Mouse (Mus musculus) G1E (cell line): ENCODE measurements around the gene Slc22a4. TPM values are rescaled to one million over a fixed set of nuclear protein-coding genes. Genes with fewer than 3 reads are reported as not detected.
A peak's percentile ranks its signal among the peaks of the same experiment; 100 is the strongest.
"Not testable (repeated sequence)": the region's sequence is repeated elsewhere in the genome, so short reads cannot be mapped to it uniquely, and the experiment has no call there.

Source experiments
- ATAC-seq: 2 replicates; pipeline ENCODE4 v1.8.0; 2016; ENCODE audit warnings: mild to moderate bottlenecking; ENCODE audit not compliant: insufficient number of reproducible peaks, poor library complexity, low FRiP score, severe bottlenecking; ENCODE audit errors: extremely low read depth
- DNase-seq: peaks from one replicate; pipeline ENCODE4 v3.0.0; 2012; ENCODE audit warnings: low spot score
- H3K27me3 ChIP-seq: 2 replicates; pipeline ENCODE4 v1.6.1; 2012; ENCODE audit warnings: mild to moderate bottlenecking, low read length, inconsistent platforms; ENCODE audit not compliant: insufficient read depth
- H3K36me3 ChIP-seq: replicated peaks from 2 replicates; pipeline ENCODE3; 2012; ENCODE audit warnings: mild to moderate bottlenecking, inconsistent platforms
- H3K4me1 ChIP-seq: 2 replicates; pipeline ENCODE4 v1.6.1; 2012; ENCODE audit warnings: low read depth, low read length, inconsistent platforms, mixed read lengths; ENCODE audit not compliant: insufficient read depth
- H3K4me3 ChIP-seq: 2 replicates; pipeline ENCODE4 v1.5.1; 2012; ENCODE audit warnings: low read depth, mild to moderate bottlenecking, inconsistent platforms, low read length, moderate library complexity, mixed read lengths
- H3K9me3 ChIP-seq: replicated peaks from 2 replicates; pipeline ENCODE4 v1.6.1; 2012; ENCODE audit warnings: inconsistent platforms
- CTCF ChIP-seq: IDR thresholded peaks from 2 replicates; pipeline ENCODE4 v1.5.1; 2012; ENCODE audit warnings: low read depth, low read length, inconsistent platforms, mixed read lengths
- GATA1 ChIP-seq: IDR thresholded peaks from 2 replicates; pipeline ENCODE4 v1.6.1; 2012; ENCODE audit warnings: borderline replicate concordance, low read length, inconsistent platforms, mixed read lengths
- GATA2 ChIP-seq: IDR thresholded peaks from 2 replicates; pipeline ENCODE4 v1.6.1; 2012; ENCODE audit warnings: low read depth, low read length, inconsistent platforms, borderline replicate concordance
- POLR2AphosphoS5 ChIP-seq: IDR thresholded peaks from 2 replicates; pipeline ENCODE4 v1.6.1; 2012; ENCODE audit warnings: low read depth, low read length, inconsistent platforms; ENCODE audit not compliant: insufficient replicate concordance
- TAL1 ChIP-seq: conservative IDR thresholded peaks from 2 replicates; pipeline ENCODE4 v1.6.1; 2012; ENCODE audit warnings: low read depth, low read length, inconsistent platforms, mixed read lengths
- polyA plus RNA-seq: library from polyadenylated mRNA; stranded (reverse); fragments of >175 nt; gene quantifications from 2 replicates; pipeline ENCODE4 v1.2.3, GENCODE M21; 2012
- total RNA-seq, 2 experiments: library from RNA; stranded (forward) in 1 of 2; stranded (reverse) in 1 of 2; fragments of 200-1000 nt in 1 of 2; fragments of >200 nt in 1 of 2; fragmentation: Nextera tagmentation in 1 of 2; gene quantifications; 2 replicates each; pipeline ENCODE4 v1.2.3; 2014 to 2017

Slc22a4 gene
- total and polyA plus RNA-seq, 3 experiments = not detected

GRCm38 (mm10) chr11:54011255-54011654 lies 16.6 kb downstream of the Slc22a4 start:
- no peak overlapping the region for H3K4me3 ChIP-seq
- H3K27me3 ChIP-seq = no peaks in the 10 kb centered on the region
- ATAC-seq = no peak
- no peak for TF ChIP-seq GATA2
- no peak for TF ChIP-seq TAL1
- TF ChIP-seq POLR2AphosphoS5 = no peak
- TF ChIP-seq CTCF = no peak
- TF ChIP-seq GATA1 = no peak
- H3K9me3 ChIP-seq = no peaks in the 10 kb centered on the region
- no peak for DNase-seq
- peaks cover 13% of the 10 kb centered on the region for H3K4me1 ChIP-seq
- no peaks in the 10 kb centered on the region for H3K36me3 ChIP-seq

GRCm38 (mm10) chr11:54008416-54008920 lies 19.4 kb downstream of the Slc22a4 start:
- no peak for TF ChIP-seq TAL1
- no peak for TF ChIP-seq GATA1
- no peak for TF ChIP-seq GATA2
- TF ChIP-seq POLR2AphosphoS5 = no peak
- TF ChIP-seq CTCF = no peak
- Histone ChIP-seq H3K4me3 (no peak overlapping the region), H3K27me3 (no peaks in the 10 kb centered on the region), H3K36me3 (no peaks in the 10 kb centered on the region), H3K4me1 (peaks cover 38% of the 10 kb centered on the region), H3K9me3 (no peaks in the 10 kb centered on the region)
- ATAC-seq = no peak
- DNase-seq = no peak

- Histone ChIP-seq H3K4me1 (peaks cover 40% of the 10 kb centered on the region), H3K4me3 (no peak overlapping the region), H3K9me3 (no peaks in the 10 kb centered on the region), H3K27me3 (no peaks in the 10 kb centered on the region), H3K36me3 (no peaks in the 10 kb centered on the region)
- DNase-seq (no peak), ATAC-seq (no peak)
- no peak for TF ChIP-seq TAL1
- no peak for TF ChIP-seq GATA1
- TF ChIP-seq POLR2AphosphoS5 = no peak
- TF ChIP-seq GATA2 = no peak
- TF ChIP-seq CTCF = no peak
Measured at GRCm38 (mm10) chr11:54007717-54008116, 20.2 kb downstream of the Slc22a4 start.

GRCm38 (mm10) chr11:54006901-54007300 lies 21.0 kb downstream of the Slc22a4 start:
- H3K4me3 ChIP-seq = no peak overlapping the region; the same call in 1 of the 2 replicates
- no peaks in the 10 kb centered on the region for H3K9me3 ChIP-seq
- peaks cover 40% of the 10 kb centered on the region for H3K4me1 ChIP-seq
- no peak for TF ChIP-seq CTCF
- no peak for TF ChIP-seq GATA2
- TF ChIP-seq TAL1 = no peak
- no peak for TF ChIP-seq POLR2AphosphoS5
- no peak for TF ChIP-seq GATA1
- no peaks in the 10 kb centered on the region for H3K27me3 ChIP-seq
- ATAC-seq (no peak), DNase-seq (no peak)
- no peaks in the 10 kb centered on the region for H3K36me3 ChIP-seq

- ATAC-seq, H3K36me3 ChIP-seq: not testable (repeated sequence)
- peaks cover 40% of the 10 kb centered on the region for H3K4me1 ChIP-seq
Measured at GRCm38 (mm10) chr11:54006362-54006761, 21.5 kb downstream of the Slc22a4 start.

GRCm38 (mm10) chr11:54004734-54005133 lies 23.2 kb downstream of the Slc22a4 start:
- DNase-seq (no peak), ATAC-seq (no peak)
- Histone ChIP-seq H3K9me3 (no peaks in the 10 kb centered on the region), H3K4me1 (peaks cover 40% of the 10 kb centered on the region), H3K36me3 (no peaks in the 10 kb centered on the region), H3K27me3 (no peaks in the 10 kb centered on the region), H3K4me3 (no peak overlapping the region; the same call in 1 of the 2 replicates)
- TF ChIP-seq CTCF = no peak
- no peak for TF ChIP-seq POLR2AphosphoS5
- TF ChIP-seq TAL1 = peak; percentile 31; the same call in 1 of the 2 replicates
- no peak for TF ChIP-seq GATA1
- TF ChIP-seq GATA2 = no peak

More at GRCm38 (mm10) chr11:54006362-54006761, 21.5 kb downstream of the Slc22a4 start:
- not testable (repeated sequence) for H3K9me3 ChIP-seq, H3K27me3 ChIP-seq, H3K4me3 ChIP-seq, DNase-seq
- TF ChIP-seq TAL1 = 0 out of 2 replicates have a peak, but pooled peaks have one; percentile 7

- TF ChIP-seq CTCF = no peak
- no peak for TF ChIP-seq POLR2AphosphoS5
- TF ChIP-seq GATA2 = no peak
- TF ChIP-seq TAL1 = no peak
- TF ChIP-seq GATA1 = no peak
- no peak overlapping the region for H3K4me3 ChIP-seq
- H3K4me1 ChIP-seq = peaks cover 40% of the 10 kb centered on the region
- H3K36me3 ChIP-seq = no peaks in the 10 kb centered on the region
- no peak for ATAC-seq
- no peak for DNase-seq
- H3K27me3 ChIP-seq = no peaks in the 10 kb centered on the region
- H3K9me3 ChIP-seq = no peaks in the 10 kb centered on the region
Measured at GRCm38 (mm10) chr11:54004221-54004620, 23.7 kb downstream of the Slc22a4 start.

GRCm38 (mm10) chr11:54002761-54003717 lies 24.9 kb downstream of the Slc22a4 start:
- H3K27me3 ChIP-seq, H3K4me3 ChIP-seq, ATAC-seq, H3K36me3 ChIP-seq, H3K9me3 ChIP-seq: not testable (repeated sequence)
- DNase-seq = peak; percentile 31
- peaks cover 40% of the 10 kb centered on the region for H3K4me1 ChIP-seq
